Mouse (Mus musculus) thymus, postnatal 0 days (tissue): ENCODE measurements at regions not wholly inside any gene's neighbourhood (a gene's known extent, or its start where the extent isn't known, plus 50 kb on each side); places are given as distances from the start of the nearest gene placed in this dataset.
"Not testable (repeated sequence)": the region's sequence is repeated elsewhere in the genome, so short reads cannot be mapped to it uniquely, and the experiment has no call there.

Experiments used
- DNase-seq: peaks from one replicate; pipeline ENCODE4 v3.0.0-alpha.2; 2015; ENCODE audit warnings: low spot score

GRCm38 (mm10) chrX:35791273-35791672 is 97.4 kb upstream of the Dock11 start:
- DNase-seq, result no peak

DNA sequence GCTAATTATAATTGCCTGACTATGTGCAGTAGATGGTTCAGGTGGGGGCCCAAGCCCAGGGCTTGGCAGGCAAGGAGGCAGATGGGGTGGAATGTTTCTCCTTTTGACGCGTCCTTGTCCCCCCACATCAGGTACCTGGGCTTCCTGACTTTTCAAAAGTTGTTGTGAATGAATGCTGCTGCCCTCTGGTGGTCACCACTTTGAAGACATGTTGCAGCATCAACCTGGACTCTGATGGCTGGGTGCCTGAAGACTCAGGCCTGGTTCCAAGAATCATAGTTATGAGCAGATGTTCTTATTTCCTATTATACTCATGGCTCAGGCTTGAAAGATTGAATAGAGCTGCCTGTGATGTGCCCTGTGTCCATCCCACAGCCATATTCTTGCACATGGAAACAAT is 75.4 kb upstream of the Dock11 start:
- peak; percentile 29 for DNase-seq

DNA sequence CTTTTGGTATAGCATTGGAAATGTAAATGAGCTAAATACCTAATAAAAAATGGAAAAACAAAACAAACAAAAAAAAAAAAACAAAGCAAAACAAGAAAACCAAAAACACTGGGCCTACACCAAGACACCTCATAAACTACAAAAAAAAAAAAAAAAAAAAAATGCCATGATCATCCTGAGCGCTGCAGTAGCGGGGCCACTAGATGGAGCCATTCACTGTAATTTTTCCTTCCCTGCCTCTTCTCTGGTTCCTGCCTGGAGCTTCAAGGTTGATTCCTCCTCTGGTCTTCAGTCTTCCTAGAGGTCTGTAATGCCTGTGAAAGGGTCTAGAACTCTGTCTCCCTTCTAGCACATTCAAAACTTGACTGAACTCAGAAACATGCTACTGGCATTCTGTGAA is 54.2 kb upstream of the Dock11 start:
- DNase-seq, result not testable (repeated sequence)

DNA sequence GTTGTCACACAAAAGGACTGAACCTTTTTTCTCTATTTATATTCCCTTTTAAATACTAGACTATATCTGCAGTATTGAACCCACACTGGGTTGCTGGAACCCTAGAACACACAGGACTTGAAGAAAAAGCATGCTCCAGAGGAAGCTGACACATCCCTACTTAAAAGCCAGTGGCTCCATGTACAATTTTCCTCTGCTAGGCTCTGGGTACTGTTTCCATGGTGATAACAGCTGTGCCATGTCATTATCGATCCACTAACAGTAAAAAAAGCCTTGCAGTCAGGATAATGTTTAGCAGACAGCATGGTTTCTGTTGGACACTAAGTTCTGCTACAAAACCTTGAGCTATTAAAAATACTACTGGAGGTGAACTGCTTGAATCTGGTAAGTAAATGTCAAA is 50.6 kb upstream of the Dock11 start:
- DNase-seq, result no peak
